Mouse (Mus musculus) intestine, embryonic 16.5 days (tissue): Measurements from ENCODE around the gene Reln. TPM values are rescaled to one million over a fixed set of nuclear protein-coding genes. Genes with fewer than 3 reads are reported as not detected.

ENCODE experiments used
- ATAC-seq: fragments of 200-750 bp; cut with Nextera tagmentation; 2 replicates; pipeline ENCODE4 v1.8.0; 2017; ENCODE audit warnings: moderate TSS enrichment, moderate library complexity
- H3K27ac ChIP-seq: fragments of 300-500 bp; sonication (generic); 2 replicates; pipeline ENCODE4 v1.5.1; 2014; ENCODE audit warnings: mild to moderate bottlenecking, low read length
- H3K27me3 ChIP-seq: fragments of 300-500 bp; sonication (generic); replicated peaks from 2 replicates; pipeline ENCODE4 v1.6.1; 2014; ENCODE audit warnings: low read length, control low read depth, mixed read lengths; ENCODE audit not compliant: control insufficient read depth, insufficient read depth
- H3K36me3 ChIP-seq: fragments of 300-500 bp; sonication (generic); 2 replicates; pipeline ENCODE4 v1.6.1; 2014; ENCODE audit warnings: low read length, control low read depth; ENCODE audit not compliant: control insufficient read depth, insufficient read depth
- H3K4me1 ChIP-seq: fragments of 300-500 bp; sonication (generic); 2 replicates; pipeline ENCODE4 v1.6.1; 2014; ENCODE audit warnings: low read length, control low read depth, mixed read lengths; ENCODE audit not compliant: control insufficient read depth, insufficient read depth
- H3K4me2 ChIP-seq: fragments of 300-500 bp; sonication (generic); 2 replicates; pipeline ENCODE4 v1.6.1; 2014; ENCODE audit warnings: low read depth, low read length, control low read depth
- H3K4me3 ChIP-seq: fragments of 300-500 bp; sonication (generic); 2 replicates; pipeline ENCODE4 v1.5.1; 2014; ENCODE audit warnings: mild to moderate bottlenecking, low read length
- H3K9ac ChIP-seq: fragments of 300-500 bp; sonication (generic); 2 replicates; pipeline ENCODE4 v1.6.1; 2014; ENCODE audit warnings: low read depth, low read length
- H3K9me3 ChIP-seq: fragments of 300-500 bp; sonication (generic); 2 replicates; pipeline ENCODE4 v1.6.1; 2016; ENCODE audit warnings: low read length, control low read depth; ENCODE audit not compliant: control insufficient read depth
- WGBS: fragments of 180-500 bp; shearing (Covaris S2); extraction: QIAGEN DNeasy Blood & Tissue Kit; methylation state at CpG from one replicate; pipeline ENCODE4 v1.1.7; 2014; 5-methylcytosine and 5-hydroxymethylcytosine counted together
- polyA plus RNA-seq: library from polyadenylated mRNA; unstranded; fragments of >200 nt; fragmentation: Nextera tagmentation; extraction: Ambion mirVana; gene quantifications from 2 replicates; pipeline ENCODE4 v1.2.1, GENCODE M21; 2015

Reln gene
- polyA plus RNA-seq, 1 experiment from 2014 or later: 2.0 TPM

- no peak overlapping the region for H3K4me3 ChIP-seq
- WGBS: 47% methylated on average over 10 of the region's 10 CpGs
Observed at GRCm38 (mm10) chr5:21851679-21852340, 492.7 kb downstream of the Reln start.

GRCm38 (mm10) chr5:21847438-21847837 lies 497.1 kb downstream of the Reln start:
- 49% methylated on average over 6 of the region's 6 CpGs for whole genome bisulfite sequencing
- Histone ChIP-seq H3K9ac (no peak overlapping the region), H3K36me3 (no peaks in the 10 kb centered on the region), H3K4me2 (peak overlapping the region; percentile 8; the same call in 1 of the 2 replicates), H3K9me3 (no peaks in the 10 kb centered on the region), H3K27ac (no peak overlapping the region), H3K4me3 (no peak overlapping the region), H3K4me1 (no peaks in the 10 kb centered on the region), H3K27me3 (no peaks in the 10 kb centered on the region)
- ATAC-seq: peak; percentile 71

More at GRCm38 (mm10) chr5:21851679-21852340, 492.7 kb downstream of the Reln start:
- no peak overlapping the region for H3K27ac ChIP-seq
- no peaks in the 10 kb centered on the region for H3K27me3 ChIP-seq
- ATAC-seq: no peak
- no peaks in the 10 kb centered on the region for H3K36me3 ChIP-seq
- H3K4me1 ChIP-seq: no peaks in the 10 kb centered on the region
- H3K4me2 ChIP-seq: no peak overlapping the region
- no peaks in the 10 kb centered on the region for H3K9me3 ChIP-seq
- no peak overlapping the region for H3K9ac ChIP-seq

- Histone ChIP-seq H3K4me3 (no peak overlapping the region), H3K36me3 (no peaks in the 10 kb centered on the region), H3K9ac (no peak overlapping the region), H3K4me1 (no peaks in the 10 kb centered on the region), H3K27ac (peak overlapping the region; percentile 11; the same call in 1 of the 2 replicates), H3K9me3 (no peaks in the 10 kb centered on the region), H3K27me3 (no peaks in the 10 kb centered on the region), H3K4me2 (peak overlapping the region; percentile 8; the same call in 1 of the 2 replicates)
- 65% methylated on average over 20 of the region's 20 CpGs for WGBS
- ATAC-seq: peak; percentile 94
Observed at GRCm38 (mm10) chr5:21846616-21847290, 497.7 kb downstream of the Reln start.

GRCm38 (mm10) chr5:21844676-21845075 lies 499.8 kb downstream of the Reln start:
- WGBS: 72% methylated on average over 4 of the region's 4 CpGs
- H3K4me1 ChIP-seq: no peaks in the 10 kb centered on the region
- H3K27ac ChIP-seq: no peak overlapping the region
- no peak overlapping the region for H3K4me2 ChIP-seq
- no peaks in the 10 kb centered on the region for H3K36me3 ChIP-seq
- H3K9ac ChIP-seq: no peak overlapping the region
- ATAC-seq: no peak
- no peaks in the 10 kb centered on the region for H3K27me3 ChIP-seq
- H3K4me3 ChIP-seq: no peak overlapping the region
- H3K9me3 ChIP-seq: no peaks in the 10 kb centered on the region

Other genes starting within 250 kb of the Reln start
- 35.4 and 41.4 TPM in 2 replicates for gene Orc5, start 205.7 kb upstream of the Reln start, polyA plus RNA-seq